Mouse (Mus musculus): ENCODE results near the gene B230104I21Rik. TPM values are rescaled to one million over a fixed set of nuclear protein-coding genes. Genes with fewer than 3 reads are reported as not detected.

B230104I21Rik gene
- total RNA-seq (2021), result not detected
- long read RNA-seq, experiment 1, result 0 reads
- long read RNA-seq, experiment 2, result 0 reads

GRCm38 (mm10) chr4:154335761-154336160 lies at the start of gene B230104I21Rik:
B230104I21Rik (plus strand) TSS chr4:154336127.
- no peak for DNase-seq
- intact Hi-C loops (cut with DNase I; ENCODE audit: low total_unique reads), result no loop called here

GRCm38 (mm10) chr4:154293735-154294201 lies 42.2 kb upstream of the B230104I21Rik start:
- no peak for DNase-seq
- intact Hi-C loops (cut with DNase I; ENCODE audit: low total_unique reads), result no loop called here

DNA sequence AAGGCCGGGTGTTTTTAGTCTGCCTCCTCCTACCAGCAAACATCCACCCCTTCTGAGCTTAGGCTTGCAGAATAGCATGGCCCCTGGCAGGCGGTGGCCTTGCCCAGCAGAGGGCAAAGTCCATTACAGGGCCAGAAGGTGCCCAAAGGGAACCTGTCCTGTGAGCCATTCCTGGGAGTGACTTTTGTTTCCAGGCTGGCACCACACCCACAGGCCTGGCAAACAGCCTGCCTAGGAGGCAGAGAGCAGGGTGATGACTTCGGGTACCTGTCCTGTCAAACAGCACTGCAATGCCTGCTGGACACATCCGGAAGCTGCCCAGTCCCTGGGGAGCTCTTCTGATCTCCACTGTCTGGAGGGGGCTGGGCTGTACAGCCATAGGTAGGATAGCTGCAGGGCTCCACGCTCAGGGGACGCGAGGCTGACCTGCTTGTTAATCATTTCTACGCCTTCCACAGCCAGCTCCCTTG lies 41.6 kb upstream of the B230104I21Rik start:
- no peak for DNase-seq
- intact Hi-C loops (cut with DNase I; ENCODE audit: low total_unique reads), result no loop called here

DNA sequence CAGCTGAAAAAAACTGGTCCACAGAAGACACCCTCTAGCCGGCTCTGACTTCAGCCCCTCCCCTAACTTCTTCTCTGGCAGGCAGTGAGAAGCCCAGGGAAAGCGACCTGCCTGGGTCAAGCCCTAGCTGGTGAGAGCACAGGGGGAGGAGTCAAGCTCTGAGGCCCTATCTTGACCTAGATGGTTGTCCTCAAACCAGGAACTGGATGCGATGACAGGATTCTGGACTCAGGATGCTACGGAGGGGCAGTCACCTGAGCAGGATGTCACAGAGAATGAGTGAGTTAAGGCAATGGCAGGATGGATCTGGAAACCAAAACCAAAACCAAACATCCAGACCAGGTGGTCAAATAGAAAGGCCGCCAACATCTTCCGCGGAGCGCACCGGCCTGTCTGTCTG lies 38.2 kb upstream of the B230104I21Rik start:
- no peak for DNase-seq
- intact Hi-C loops (cut with DNase I; ENCODE audit: low total_unique reads), result no loop called here

DNA sequence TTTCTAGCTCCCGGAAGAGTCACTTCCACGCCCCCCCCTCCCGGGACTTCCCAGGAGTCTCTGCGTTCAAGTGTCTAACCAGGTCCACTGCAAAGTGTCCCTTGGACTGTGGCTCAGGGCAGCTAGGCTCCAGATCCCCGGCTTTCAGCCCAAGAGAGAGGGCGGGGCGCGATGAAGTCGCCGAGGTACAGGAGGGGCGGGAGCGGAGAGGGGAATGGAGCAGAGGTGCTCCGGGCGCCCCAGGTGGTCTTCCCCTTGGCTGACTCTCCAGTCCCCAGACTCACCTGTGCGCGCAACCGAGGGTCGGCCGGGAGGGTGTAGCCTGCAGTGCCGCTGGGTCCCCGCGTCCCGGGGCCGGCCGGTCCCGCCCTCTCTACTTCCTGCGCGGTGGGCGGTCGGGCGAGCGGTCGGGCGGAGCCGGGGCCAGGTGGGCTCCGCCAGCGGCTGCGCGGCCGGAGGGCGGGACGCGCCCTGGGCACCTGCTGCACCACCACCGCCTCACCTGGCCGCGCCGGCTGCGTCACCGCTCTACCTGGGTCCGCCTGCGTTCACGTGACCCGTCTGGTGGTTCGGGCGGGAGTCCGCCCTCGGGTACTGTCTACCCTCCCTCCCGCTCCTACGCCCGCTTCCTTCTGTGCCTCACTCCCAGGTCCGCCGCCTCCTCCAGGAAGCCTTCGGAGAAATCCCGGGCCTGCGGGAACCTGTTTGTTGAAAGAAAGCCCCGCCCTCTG lies 36.2 kb upstream of the B230104I21Rik start:
- intact Hi-C loops (cut with DNase I; ENCODE audit: low total_unique reads), result no loop called here
- DNase-seq, result no peak

DNA sequence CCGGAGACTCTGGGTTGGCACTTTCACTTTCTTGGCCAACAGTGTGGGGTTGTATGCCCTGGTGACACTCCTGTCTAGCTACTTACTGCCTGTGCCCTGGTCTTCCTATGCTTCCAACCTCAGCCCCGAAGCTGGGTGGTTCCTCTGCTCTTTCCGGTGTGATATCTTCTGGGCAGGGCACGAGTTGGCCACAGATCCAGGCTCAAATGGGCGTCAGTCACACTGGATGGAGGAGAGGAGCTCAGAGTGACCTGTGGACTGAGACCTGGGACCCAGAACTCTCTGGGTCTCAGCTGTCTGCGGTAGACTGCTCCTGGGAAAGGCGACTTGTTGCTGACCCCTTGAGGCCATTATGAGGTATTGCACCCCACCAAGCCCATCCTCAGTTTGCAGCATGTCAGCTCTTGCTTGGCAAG lies 34.5 kb upstream of the B230104I21Rik start, which contains the start of gene Arhgef16:
Gene Arhgef16, minus strand, starts transcription at position 211 of the 416 bp plus-strand sequence.
- DNase-seq, result peak; percentile 20
- intact Hi-C loops (cut with DNase I; ENCODE audit: low total_unique reads), result no loop called here

DNA sequence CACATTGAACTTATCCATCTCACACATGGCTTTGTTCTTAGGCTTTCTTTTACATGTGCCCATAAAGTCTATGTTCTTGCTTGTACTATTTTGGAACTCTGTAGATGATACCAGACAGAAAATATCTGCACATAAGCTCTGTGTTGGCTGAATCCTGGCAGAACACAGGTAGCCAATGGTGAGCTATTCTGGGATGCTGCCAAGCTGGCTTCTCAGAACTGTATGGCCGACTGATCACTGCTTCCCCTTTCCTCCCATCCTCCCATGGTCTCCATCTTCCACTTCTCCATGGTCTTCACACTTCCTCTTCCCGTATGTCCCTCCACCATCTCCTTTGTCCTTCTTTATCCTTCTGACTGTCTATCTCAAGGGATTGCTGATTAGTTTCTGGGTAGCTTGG lies 26.8 kb upstream of the B230104I21Rik start:
- intact Hi-C loops (cut with DNase I; ENCODE audit: low total_unique reads), result no loop called here
- DNase-seq, result no peak

- DNase-seq, result no peak
- intact Hi-C loops (cut with DNase I; ENCODE audit: low total_unique reads), result no loop called here
Measured at GRCm38 (mm10) chr4:154310576-154311262, 25.2 kb upstream of the B230104I21Rik start.

GRCm38 (mm10) chr4:154312143-154312812 lies 23.6 kb upstream of the B230104I21Rik start:
- no peak for DNase-seq
- intact Hi-C loops (cut with DNase I; ENCODE audit: low total_unique reads), result no loop called here

- DNase-seq, result no peak
- intact Hi-C loops (cut with DNase I; ENCODE audit: low total_unique reads), result no loop called here
Measured at GRCm38 (mm10) chr4:154312935-154313621, 22.8 kb upstream of the B230104I21Rik start.

DNA sequence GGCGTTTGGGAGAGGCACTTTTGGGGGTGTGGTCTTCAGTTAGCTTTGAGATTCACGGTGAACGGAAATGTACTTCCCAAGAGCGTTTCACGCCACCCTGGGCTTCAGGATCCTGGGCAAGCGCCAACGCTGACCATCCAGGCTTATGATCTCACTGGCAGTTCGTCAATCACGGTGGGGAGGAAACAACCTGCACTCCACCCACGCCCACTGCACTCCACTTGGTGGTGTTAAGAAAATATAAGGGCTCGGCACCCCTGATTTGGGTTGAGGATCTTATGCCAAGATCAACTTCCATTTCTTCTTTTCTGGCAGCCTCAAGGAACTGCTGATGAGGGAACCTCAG lies 22.3 kb upstream of the B230104I21Rik start:
- intact Hi-C loops (cut with DNase I; ENCODE audit: low total_unique reads), result no loop called here
- no peak for DNase-seq

- DNase-seq, result no peak
- intact Hi-C loops (cut with DNase I; ENCODE audit: low total_unique reads), result loop anchor here (2.0 to 5.0 kb wide), 3 partner anchors 25 to 477 kb away; no protein-coding TSS in a partner anchor
Measured at GRCm38 (mm10) chr4:154325410-154325809, 10.5 kb upstream of the B230104I21Rik start.

DNA sequence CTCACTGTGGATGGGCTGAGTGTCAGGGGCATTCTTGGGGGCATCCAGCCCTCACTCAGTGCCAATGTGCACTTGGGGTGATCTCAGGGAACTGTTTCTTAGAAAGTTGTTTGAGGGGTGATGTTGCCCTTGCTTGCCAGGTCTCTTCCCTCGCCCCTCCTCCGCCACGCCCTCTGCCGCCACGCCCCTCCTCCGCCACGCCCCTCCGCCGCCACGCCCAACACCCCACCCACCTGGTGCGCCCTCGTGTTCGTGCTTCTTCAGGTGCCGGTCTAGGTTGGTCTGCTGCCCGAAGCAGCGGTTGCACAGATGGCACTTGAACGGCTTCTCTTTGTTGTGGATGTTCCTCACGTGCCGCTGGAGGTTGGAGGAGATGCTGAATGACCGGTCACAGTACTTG lies 7.5 kb upstream of the B230104I21Rik start:
- DNase-seq, result no peak
- intact Hi-C loops (cut with DNase I; ENCODE audit: low total_unique reads), result loop anchor here (5.0 kb wide), 2 partner anchors 349 to 474 kb away; no protein-coding TSS in a partner anchor

DNA sequence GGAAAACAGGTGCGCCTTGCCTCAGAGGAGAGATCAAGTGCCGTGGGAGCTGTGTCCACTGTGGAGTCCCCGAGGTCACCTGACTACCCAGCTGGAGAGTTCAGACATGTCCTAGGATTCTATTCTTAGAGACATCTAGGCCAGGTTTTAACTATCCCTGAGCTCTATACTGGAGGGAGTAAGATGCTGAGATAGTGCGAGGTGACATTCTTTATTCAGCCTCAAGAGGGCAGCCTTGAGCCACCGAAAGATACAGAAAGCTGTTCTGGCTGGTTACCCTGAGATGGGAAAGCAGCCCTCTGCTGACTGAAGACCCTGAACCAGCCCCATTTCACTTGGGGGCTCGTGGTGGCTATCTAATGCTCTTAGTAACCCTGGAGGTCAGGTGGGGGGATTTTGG lies 7.1 kb upstream of the B230104I21Rik start:
- intact Hi-C loops (cut with DNase I; ENCODE audit: low total_unique reads), result loop anchor here (5.0 kb wide), 2 partner anchors 348 to 473 kb away; no protein-coding TSS in a partner anchor
- peak; percentile 44 for DNase-seq

GRCm38 (mm10) chr4:154330001-154330400 lies 5.9 kb upstream of the B230104I21Rik start:
- intact Hi-C loops (cut with DNase I; ENCODE audit: low total_unique reads), result no loop called here
- DNase-seq, result no peak

GRCm38 (mm10) chr4:154331271-154331670 lies 4.7 kb upstream of the B230104I21Rik start:
- DNase-seq, result no peak
- intact Hi-C loops (cut with DNase I; ENCODE audit: low total_unique reads), result no loop called here

DNA sequence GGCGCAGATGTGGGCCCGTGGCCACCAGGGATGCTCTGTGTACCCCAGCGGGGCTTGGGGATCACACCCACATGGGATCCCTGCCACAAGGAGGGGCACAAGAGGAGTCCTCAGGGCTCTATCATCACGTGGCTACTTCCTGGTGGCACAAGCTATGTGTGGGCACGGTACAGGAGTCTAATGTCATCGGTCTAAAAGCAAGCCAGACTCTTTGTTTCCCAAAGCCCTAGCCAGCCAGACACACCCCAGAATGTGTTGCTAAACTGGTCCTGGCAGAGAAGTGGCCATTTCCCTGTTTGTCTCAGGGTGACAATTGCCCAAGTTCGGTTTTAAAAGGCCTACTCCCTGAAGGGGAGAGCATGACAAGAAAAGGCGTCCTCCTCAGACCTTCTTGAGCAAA lies 2.6 kb upstream of the B230104I21Rik start:
- no peak for DNase-seq

DNA sequence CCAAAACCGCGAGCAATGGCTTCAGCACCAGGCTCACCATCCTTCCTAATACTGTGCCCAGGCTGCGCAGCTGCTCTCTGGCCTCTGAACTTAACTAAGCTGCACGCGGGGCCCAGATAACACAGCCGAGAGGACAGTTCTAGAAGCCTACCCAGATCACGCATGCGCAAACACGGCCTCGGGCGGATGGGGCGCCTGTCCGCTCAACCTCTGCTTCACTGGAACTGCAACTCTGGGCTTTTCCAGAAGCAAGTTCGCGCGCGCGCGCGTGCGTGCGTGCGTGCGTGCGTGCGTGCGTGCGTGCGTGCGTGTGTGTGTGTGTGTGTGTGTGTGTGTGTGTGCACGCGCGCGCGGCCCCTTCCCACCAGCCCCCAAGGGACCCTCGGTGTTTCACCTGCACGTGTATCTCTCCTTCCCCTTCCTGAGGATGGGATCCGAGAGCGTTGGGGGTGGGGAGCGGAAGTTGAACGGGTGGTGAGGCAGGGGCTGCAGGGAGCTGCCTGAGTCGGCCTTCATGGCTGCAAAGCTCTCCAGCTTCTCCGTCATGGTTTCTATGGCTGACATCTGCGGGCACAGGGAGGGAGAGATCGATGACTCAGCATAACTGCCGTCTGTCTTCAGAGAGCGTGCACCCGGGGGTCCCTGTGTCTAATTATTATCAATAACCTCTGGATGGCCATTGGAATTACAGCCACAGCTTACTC lies 1.1 kb upstream of the B230104I21Rik start:
- intact Hi-C loops (cut with DNase I; ENCODE audit: low total_unique reads), result no loop called here
- peak; percentile 42 for DNase-seq

More for the DNA sequence above, 2.6 kb upstream of the B230104I21Rik start:
- intact Hi-C loops (cut with DNase I; ENCODE audit: low total_unique reads), result no loop called here

- DNase-seq, result peak; percentile 33
- intact Hi-C loops (cut with DNase I; ENCODE audit: low total_unique reads), result no loop called here
Measured at GRCm38 (mm10) chr4:154336650-154337049, 723 bp downstream of the B230104I21Rik start.
